Mouse (Mus musculus) right cerebral cortex, postnatal 14 days (tissue): ENCODE results near the gene Cd79a.

Source experiments
- DNase-seq: peaks from one replicate; pipeline ENCODE4 v3.0.0; 2022

Cd79a gene

DNA sequence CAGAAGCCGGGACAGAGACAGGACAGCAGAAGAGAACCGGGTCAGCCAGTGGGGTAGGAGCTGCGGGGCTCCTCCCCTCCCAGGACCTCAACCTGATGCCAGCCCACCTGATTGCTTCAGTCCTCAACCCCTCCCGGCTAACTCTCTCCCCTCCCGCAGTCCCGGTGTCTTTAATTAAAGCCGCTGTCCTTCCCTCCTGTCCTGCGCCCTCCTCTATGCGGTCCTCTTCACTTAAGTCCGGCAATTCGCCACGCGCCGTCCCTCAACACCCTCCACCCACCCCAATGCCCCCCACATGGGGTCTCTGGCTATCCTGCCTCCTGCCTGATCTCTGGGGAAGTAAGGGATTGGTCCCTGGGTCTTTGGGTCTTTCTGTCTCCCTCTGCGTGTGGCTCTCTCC lies 34.5 kb downstream of the Cd79a start:
- DNase-seq, result no peak

DNA sequence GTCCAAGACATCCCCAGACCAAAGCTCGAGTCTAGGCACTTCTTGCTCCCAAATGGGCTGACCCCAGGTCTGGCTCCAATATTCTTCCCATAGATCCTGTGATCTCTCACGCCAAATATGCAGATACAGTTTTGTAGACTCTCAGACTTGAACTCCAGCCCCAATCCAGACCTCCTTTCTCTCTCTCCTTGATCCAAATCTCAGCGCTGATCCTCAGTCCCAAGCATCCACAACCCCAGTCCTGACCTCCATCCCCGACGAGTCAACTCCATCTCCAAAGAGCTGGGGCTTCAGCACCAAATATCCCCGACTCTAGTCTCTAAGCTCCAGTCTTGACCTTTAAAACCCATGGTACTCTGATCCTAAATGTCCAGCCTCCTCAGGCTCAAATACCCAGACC lies 46.5 kb downstream of the Cd79a start:
- no peak for DNase-seq

DNA sequence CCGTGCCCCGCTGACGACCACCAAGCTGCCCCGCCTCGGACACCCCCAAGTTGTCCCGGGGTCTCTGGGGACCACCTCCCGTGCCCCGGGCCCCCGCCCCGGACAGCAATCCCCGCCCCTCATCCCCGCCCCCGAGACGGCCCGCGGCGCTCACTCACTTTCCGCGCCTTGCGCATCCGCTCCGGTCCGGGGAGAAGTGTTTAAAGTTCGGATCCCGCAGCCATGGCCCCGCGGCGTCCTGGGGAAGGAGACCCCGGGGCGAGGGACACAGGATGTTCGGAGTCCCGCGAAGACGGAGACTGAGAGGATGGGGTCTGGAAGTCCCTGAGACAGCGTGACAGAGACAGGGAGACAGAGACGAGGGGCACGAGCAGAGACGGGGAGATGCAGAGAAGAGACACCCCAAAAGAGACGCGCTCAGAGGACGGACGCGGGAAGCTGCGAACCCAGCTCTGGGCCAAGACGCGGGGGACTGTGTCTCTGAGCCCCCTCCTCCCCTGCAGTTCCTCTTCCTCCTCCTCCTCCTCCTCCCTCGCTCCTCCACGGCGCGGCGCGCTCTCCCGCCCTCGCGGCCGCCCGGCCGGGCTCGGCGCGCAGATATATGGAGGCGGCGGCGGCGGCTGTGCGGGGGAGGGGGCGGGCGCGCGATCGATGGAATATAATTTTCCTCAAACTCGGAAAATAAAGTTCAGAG lies 47.2 kb downstream of the Cd79a start, which contains the start of gene Gm4881:
Gene Gm4881 (minus strand): TSS at position 238 of the 694 bp plus-strand sequence.
- DNase-seq, result no peak

- no peak for DNase-seq
These were observed 50.3 kb downstream of the Cd79a start for GRCm38 (mm10) chr7:24947316-24948048.

DNA sequence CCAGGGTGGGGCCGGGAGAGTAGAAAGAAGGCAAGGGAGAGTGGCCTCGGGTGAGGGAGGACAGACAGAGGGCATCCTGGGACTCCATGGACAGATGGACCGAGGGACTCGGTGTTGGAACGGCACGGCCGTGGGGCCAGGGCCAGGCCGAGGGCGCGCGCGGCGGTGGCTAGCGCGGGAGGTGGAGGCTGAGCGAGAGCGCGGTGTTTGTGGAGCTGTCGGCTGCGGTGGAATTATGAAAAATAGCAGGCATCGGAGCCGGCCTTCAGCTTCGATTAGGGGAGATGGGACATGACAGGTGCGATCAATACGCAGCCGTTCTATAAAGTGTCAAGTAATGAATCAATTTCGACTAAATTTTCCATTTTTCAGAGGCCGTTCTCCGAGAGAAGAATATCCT lies 51.6 kb downstream of the Cd79a start:
- no peak for DNase-seq

DNA sequence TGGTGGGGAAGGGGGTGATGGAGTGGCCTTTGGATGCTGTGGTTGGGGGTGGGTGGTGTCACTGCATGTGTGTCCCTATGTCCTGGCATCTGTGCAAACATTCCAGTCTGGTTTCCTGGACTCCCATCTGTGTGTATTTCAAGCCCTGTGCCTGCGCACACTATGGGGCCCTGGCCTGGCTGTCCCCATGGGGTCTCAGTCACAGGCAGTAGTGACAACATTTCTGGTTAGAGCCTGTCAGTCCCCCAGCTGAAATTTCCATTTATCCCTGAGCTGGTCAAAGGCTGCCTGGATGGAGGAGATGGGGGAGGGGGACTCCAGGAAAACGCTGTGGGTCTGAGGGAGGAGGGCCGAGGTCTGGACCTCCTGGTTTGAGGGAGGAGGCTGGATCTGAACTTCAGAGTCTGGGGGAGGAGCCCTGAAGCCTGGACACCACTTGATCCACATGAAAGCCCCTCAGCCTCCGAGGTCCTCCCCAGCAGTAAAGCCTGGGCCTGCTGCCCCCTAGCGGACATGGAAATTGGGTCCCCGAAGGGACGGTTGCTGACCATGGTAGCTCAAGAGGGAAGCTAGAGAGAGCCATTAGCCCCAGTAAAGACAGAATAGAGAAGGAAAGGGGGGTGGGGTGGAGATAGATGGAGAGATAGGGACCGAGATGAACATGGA lies 52.9 kb downstream of the Cd79a start:
- DNase-seq, result peak; percentile 76
